ENCODE assay signal across 7 mouse cellular contexts in the genomic region with DNA sequence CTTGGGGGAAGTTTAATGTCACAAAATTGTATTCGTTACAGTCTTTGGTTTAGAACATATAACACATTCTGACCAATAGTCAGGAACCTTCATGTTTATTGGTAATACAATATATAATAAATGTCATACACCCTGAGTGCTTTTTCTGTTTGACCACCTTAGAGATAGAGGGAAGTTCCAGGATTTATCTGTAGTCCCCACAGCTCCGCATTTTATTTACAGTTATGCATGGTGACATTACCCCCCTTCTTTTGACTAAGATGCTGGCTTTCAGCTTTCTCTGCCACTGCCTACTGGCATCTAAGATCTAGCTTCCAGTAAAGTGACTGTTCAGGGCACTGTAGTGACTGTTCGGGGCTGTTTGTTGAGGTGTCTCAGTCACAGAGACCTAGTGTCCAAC. TPM values are rescaled to one million over a fixed set of nuclear protein-coding genes. Genes with fewer than 3 reads are reported as not detected.
DNase-seq lines count a peak whose midpoint lies in the region; ATAC-seq and TF ChIP-seq lines count a peak whose summit lies in the region.

No protein-coding gene starts in this region.

- no peak for TF ChIP-seq EP300 in liver, postnatal 0 days (IDR thresholded peaks at IDR 0.05; ENCODE audit: low read depth)

- H3K36me3 ChIP-seq in testis, adult 2 months (ENCODE audit: control insufficient read depth, insufficient read depth, low read length), result no peaks in the 10 kb centered on the region
- peaks cover 34% of the 10 kb centered on the region for H3K36me3 ChIP-seq in hindbrain, embryonic 13.5 days
- H3K36me3 ChIP-seq in liver, postnatal 0 days (replicated peaks; ENCODE audit: insufficient read depth, low read length), result 0 out of 2 replicates have a peak, but pooled peaks cover 5% of the 10 kb centered on the region

- H3K4me2 ChIP-seq in hindbrain, embryonic 13.5 days, result peak overlapping the region; percentile 78
- H3K4me2 ChIP-seq in liver, postnatal 0 days (ENCODE audit: low read depth, low read length), result peak overlapping the region; percentile 97; the same call in 1 of the 2 replicates

- TF ChIP-seq POLR2A in testis, adult 2 months (IDR thresholded peaks at IDR 0.05; ENCODE audit: control insufficient read depth, low read depth, low read length), result no peak

- no peak for ATAC-seq in hindbrain, embryonic 13.5 days (ENCODE audit: low FRiP score)
- no peak for ATAC-seq in liver, postnatal 0 days
- ATAC-seq in monocyte, adult 5-6 weeks (replicated peaks; ENCODE audit: insufficient number of reproducible peaks, low FRiP score, low TSS enrichment, poor library complexity, severe bottlenecking), result no peak

- H3K9ac ChIP-seq in hindbrain, embryonic 13.5 days, result peak overlapping the region; percentile 84; the same call in 1 of the 2 replicates
- H3K9ac ChIP-seq in liver, postnatal 0 days (replicated peaks), result no peak overlapping the region

- no peaks in the 10 kb centered on the region for H3K27me3 ChIP-seq in testis, adult 2 months (ENCODE audit: control insufficient read depth, insufficient read depth, low read length)
- H3K27me3 ChIP-seq in hindbrain, embryonic 13.5 days, result 0 out of 2 replicates have a peak, but pooled peaks cover 11% of the 10 kb centered on the region
- no peaks in the 10 kb centered on the region for H3K27me3 ChIP-seq in liver, postnatal 0 days (ENCODE audit: insufficient read depth, low read length)

- H3K27ac ChIP-seq in testis, adult 2 months (ENCODE audit: control insufficient read depth, insufficient read depth, low read depth, low read length), result no peak overlapping the region
- no peak overlapping the region for H3K27ac ChIP-seq in hindbrain, embryonic 13.5 days
- no peak overlapping the region for H3K27ac ChIP-seq in liver, postnatal 0 days (ENCODE audit: low read depth)

- peak overlapping the region; percentile 27; the same call in 1 of the 2 replicates for H3K4me3 ChIP-seq in testis, adult 2 months (ENCODE audit: control insufficient read depth, low read depth, low read length)
- H3K4me3 ChIP-seq in hindbrain, embryonic 13.5 days, result peak overlapping the region; percentile 71
- peak overlapping the region; percentile 67 for H3K4me3 ChIP-seq in liver, postnatal 0 days (ENCODE audit: low read depth, low read length)

- WGBS in hindbrain, embryonic 13.5 days, result 95% methylated on average over 3 of the region's 3 CpGs
- WGBS in liver, postnatal 0 days (ENCODE audit: insufficient replicate concordance), result 64% methylated on average over 3 of the region's 3 CpGs

- no peaks in the 10 kb centered on the region for H3K4me1 ChIP-seq in testis, adult 2 months (ENCODE audit: control insufficient read depth, insufficient read depth, low read length)
- H3K4me1 ChIP-seq in hindbrain, embryonic 13.5 days (replicated peaks), result peaks cover 16% of the 10 kb centered on the region
- H3K4me1 ChIP-seq in liver, postnatal 0 days (ENCODE audit: insufficient read depth), result peaks cover 13% of the 10 kb centered on the region

- TF ChIP-seq CTCF in testis, adult 2 months (IDR thresholded peaks at IDR 0.05; ENCODE audit: control insufficient read depth, insufficient read depth, insufficient replicate concordance, low read depth, low read length), result no peak
- TF ChIP-seq CTCF in liver, postnatal 0 days (IDR thresholded peaks at IDR 0.05; ENCODE audit: low read depth), result no peak

- no peak for DNase-seq in testis, postnatal 10 days (ENCODE audit: low spot score)
- no peak for DNase-seq in liver, postnatal 0 days
- DNase-seq in ovary, postnatal 36 days (ENCODE audit: low spot score), result no peak
- no peak for DNase-seq in right cerebral cortex, postnatal 4 days

- H3K9me3 ChIP-seq in hindbrain, embryonic 13.5 days, result no peaks in the 10 kb centered on the region
- no peaks in the 10 kb centered on the region for H3K9me3 ChIP-seq in liver, postnatal 0 days (ENCODE audit: low read length)

RNA-seq across cellular contexts. Expression of a gene that starts 1.2 kb away (rescaled TPM):
- polyA plus RNA-seq in testis, adult 2 months (2012; rRNA removed), result 62.3 and 67.9 TPM in 2 replicates
- 16.4 and 17.0 TPM in 2 replicates for polyA plus RNA-seq in hindbrain, embryonic 13.5 days (2015; fragmentation: Nextera tagmentation; extraction: Ambion mirVana)
- 2.7 TPM in 2 replicates for polyA plus RNA-seq in liver, postnatal 0 days (2015; fragmentation: Nextera tagmentation; extraction: Ambion mirVana)
- 5.6 to 8.3 TPM (median 7.9 TPM) in 3 replicates for total RNA-seq in monocyte, adult 5-6 weeks (2017)

RNA-seq across cellular contexts. Expression of a gene that starts 34.1 kb away (rescaled TPM):
- 11.3 and 12.3 TPM in 2 replicates for polyA plus RNA-seq in testis, adult 2 months (2012; rRNA removed)
- polyA plus RNA-seq in hindbrain, embryonic 13.5 days (2015; fragmentation: Nextera tagmentation; extraction: Ambion mirVana), result 20.0 and 22.5 TPM in 2 replicates
- polyA plus RNA-seq in liver, postnatal 0 days (2015; fragmentation: Nextera tagmentation; extraction: Ambion mirVana), result 4.0 and 5.1 TPM in 2 replicates
- 7.7 to 14.4 TPM (median 10.2 TPM) in 3 replicates for total RNA-seq in monocyte, adult 5-6 weeks (2017)
